Mouse (Mus musculus): ENCODE measurements around the gene Slco4a1. TPM values are rescaled to one million over a fixed set of nuclear protein-coding genes. Genes with fewer than 3 reads are reported as not detected.
A peak's percentile ranks its signal among the peaks of the same experiment; 100 is the strongest.

Gene Slco4a1
- polyA plus RNA-seq, 1 experiment from 2014 or later = 0.09 TPM

GRCm38 (mm10) chr2:180435341-180435926 lies 20.6 kb upstream of the Slco4a1 start:
- Histone ChIP-seq H3K79me2 (ENCODE audit: inconsistent target) (no peaks in the 10 kb centered on the region), H3K27ac (no peak overlapping the region), H3K4me3 (ENCODE audit: inconsistent target) (no peak overlapping the region), H3K36me3 (ENCODE audit: inconsistent target) (no peaks in the 10 kb centered on the region)
- 90% methylated on average over 4 of the region's 4 CpGs for WGBS (ENCODE audit: missing documents)

GRCm38 (mm10) chr2:180437149-180437864 lies 18.7 kb upstream of the Slco4a1 start:
- 10% methylated on average over 5 of the region's 5 CpGs for WGBS (ENCODE audit: missing documents)
- no peaks in the 10 kb centered on the region for H3K79me2 ChIP-seq (ENCODE audit: inconsistent target)
- H3K4me3 ChIP-seq (ENCODE audit: inconsistent target) = no peak overlapping the region
- no peaks in the 10 kb centered on the region for H3K36me3 ChIP-seq (ENCODE audit: inconsistent target)
- 0 out of 2 replicates have a peak overlapping the region, but pooled peaks have one; percentile 8 for H3K27ac ChIP-seq

GRCm38 (mm10) chr2:180439791-180440190 lies 16.3 kb upstream of the Slco4a1 start:
- Histone ChIP-seq H3K4me3 (ENCODE audit: inconsistent target) (no peak overlapping the region), H3K27ac (no peak overlapping the region), H3K79me2 (ENCODE audit: inconsistent target) (no peaks in the 10 kb centered on the region), H3K36me3 (ENCODE audit: inconsistent target) (no peaks in the 10 kb centered on the region)
- 28% methylated on average over 3 of the region's 3 CpGs for WGBS (ENCODE audit: missing documents)

- Histone ChIP-seq H3K79me2 (ENCODE audit: inconsistent target) (no peaks in the 10 kb centered on the region), H3K4me3 (ENCODE audit: inconsistent target) (no peak overlapping the region), H3K36me3 (ENCODE audit: inconsistent target) (no peaks in the 10 kb centered on the region), H3K27ac (no peak overlapping the region)
- WGBS (ENCODE audit: missing documents) = 76% methylated on average over 9 of the region's 9 CpGs
Observed at GRCm38 (mm10) chr2:180440596-180441332, 15.3 kb upstream of the Slco4a1 start.

GRCm38 (mm10) chr2:180442061-180442460 lies 14.0 kb upstream of the Slco4a1 start:
- no peaks in the 10 kb centered on the region for H3K79me2 ChIP-seq (ENCODE audit: inconsistent target)
- H3K36me3 ChIP-seq (ENCODE audit: inconsistent target) = no peaks in the 10 kb centered on the region
- H3K4me3 ChIP-seq (ENCODE audit: inconsistent target) = no peak overlapping the region
- WGBS (ENCODE audit: missing documents) = 13% methylated on average over 5 of the region's 5 CpGs
- no peak overlapping the region for H3K27ac ChIP-seq

- H3K4me3 ChIP-seq (ENCODE audit: inconsistent target) = no peak overlapping the region
- H3K36me3 ChIP-seq (ENCODE audit: inconsistent target) = no peaks in the 10 kb centered on the region
- no peaks in the 10 kb centered on the region for H3K79me2 ChIP-seq (ENCODE audit: inconsistent target)
- peak overlapping the region; percentile 12; the same call in 1 of the 2 replicates for H3K27ac ChIP-seq
- 32% methylated on average over 7 of the region's 7 CpGs for WGBS (ENCODE audit: missing documents)
Observed at GRCm38 (mm10) chr2:180443861-180444260, 12.2 kb upstream of the Slco4a1 start.

- 10% methylated on average over 9 of the region's 9 CpGs for WGBS (ENCODE audit: missing documents)
- no peak overlapping the region for H3K4me3 ChIP-seq (ENCODE audit: inconsistent target)
- H3K79me2 ChIP-seq (ENCODE audit: inconsistent target) = no peaks in the 10 kb centered on the region
- H3K27ac ChIP-seq = no peak overlapping the region
- no peaks in the 10 kb centered on the region for H3K36me3 ChIP-seq (ENCODE audit: inconsistent target)
Observed at GRCm38 (mm10) chr2:180444957-180445785, 10.9 kb upstream of the Slco4a1 start.

- H3K79me2 ChIP-seq (ENCODE audit: inconsistent target) = no peaks in the 10 kb centered on the region
- no peak overlapping the region for H3K4me3 ChIP-seq (ENCODE audit: inconsistent target)
- no peak overlapping the region for H3K27ac ChIP-seq
- 100% methylated on average over 1 of the region's 1 CpGs for WGBS (ENCODE audit: missing documents)
- no peaks in the 10 kb centered on the region for H3K36me3 ChIP-seq (ENCODE audit: inconsistent target)
Observed at GRCm38 (mm10) chr2:180445962-180446361, 10.1 kb upstream of the Slco4a1 start.

GRCm38 (mm10) chr2:180449007-180449406 lies 7.0 kb upstream of the Slco4a1 start:
- WGBS (ENCODE audit: missing documents) = 41% methylated on average over 4 of the region's 5 CpGs
- Histone ChIP-seq H3K79me2 (ENCODE audit: inconsistent target) (no peaks in the 10 kb centered on the region), H3K27ac (no peak overlapping the region), H3K4me3 (ENCODE audit: inconsistent target) (no peak overlapping the region), H3K36me3 (ENCODE audit: inconsistent target) (no peaks in the 10 kb centered on the region)

- 93% methylated on average over 5 of the region's 5 CpGs for WGBS (ENCODE audit: missing documents)
- Histone ChIP-seq H3K79me2 (ENCODE audit: inconsistent target) (no peaks in the 10 kb centered on the region), H3K4me3 (ENCODE audit: inconsistent target) (no peak overlapping the region), H3K36me3 (ENCODE audit: inconsistent target) (no peaks in the 10 kb centered on the region), H3K27ac (no peak overlapping the region)
Observed at GRCm38 (mm10) chr2:180450529-180450928, 5.5 kb upstream of the Slco4a1 start.

- peaks cover 45% of the 10 kb centered on the region for H3K79me2 ChIP-seq (ENCODE audit: inconsistent target)
- 6% methylated on average over 28 of the region's 28 CpGs for WGBS (ENCODE audit: missing documents)
- H3K36me3 ChIP-seq (ENCODE audit: inconsistent target) = no peaks in the 10 kb centered on the region
- H3K27ac ChIP-seq = no peak overlapping the region
- H3K4me3 ChIP-seq (ENCODE audit: inconsistent target) = peak overlapping the region; percentile 42
Observed at GRCm38 (mm10) chr2:180456705-180457104, 660 bp downstream of the Slco4a1 start.

- Histone ChIP-seq H3K79me2 (ENCODE audit: inconsistent target) (peaks cover 55% of the 10 kb centered on the region), H3K4me3 (ENCODE audit: inconsistent target) (no peak overlapping the region), H3K27ac (no peak overlapping the region), H3K36me3 (ENCODE audit: inconsistent target) (no peaks in the 10 kb centered on the region)
- 88% methylated on average over 2 of the region's 2 CpGs for WGBS (ENCODE audit: missing documents)
Observed at GRCm38 (mm10) chr2:180457680-180458079, 1.6 kb downstream of the Slco4a1 start.

GRCm38 (mm10) chr2:180459437-180459836 lies 3.4 kb downstream of the Slco4a1 start:
- Histone ChIP-seq H3K27ac (no peak overlapping the region), H3K36me3 (ENCODE audit: inconsistent target) (no peaks in the 10 kb centered on the region), H3K79me2 (ENCODE audit: inconsistent target) (peaks cover 57% of the 10 kb centered on the region), H3K4me3 (ENCODE audit: inconsistent target) (no peak overlapping the region)
- WGBS (ENCODE audit: missing documents) = 96% methylated on average over 4 of the region's 4 CpGs

- Histone ChIP-seq H3K4me3 (ENCODE audit: inconsistent target) (no peak overlapping the region), H3K27ac (no peak overlapping the region), H3K79me2 (ENCODE audit: inconsistent target) (peaks cover 57% of the 10 kb centered on the region), H3K36me3 (ENCODE audit: inconsistent target) (no peaks in the 10 kb centered on the region)
- 89% methylated on average over 8 of the region's 8 CpGs for WGBS (ENCODE audit: missing documents)
Observed at GRCm38 (mm10) chr2:180460801-180461200, 4.8 kb downstream of the Slco4a1 start.
